13 mouse cellular contexts compared by ENCODE assay signal in genomic region chr3:58729549-58729948, GRCm38 (mm10). TPM values are rescaled to one million over a fixed set of nuclear protein-coding genes. Genes with fewer than 3 reads are reported as not detected.
DNase-seq lines count a peak whose midpoint lies in the region; TF ChIP-seq lines count a peak whose summit lies in the region.
"Had no signal": no experiment of that assay in that cellular context is flagged by ENCODE, and none has a peak within 500 bp of the region (broad histone marks: within the 10 kb centered on the region; RNA-seq: fewer than 3 reads in every experiment).

No protein-coding gene starts in this region.

- peak; percentile 22 for DNase-seq in gastrocnemius, adult 2 months
- no peak for DNase-seq in gastrocnemius, postnatal 14 days
- DNase-seq in 3T3-L1 (ENCODE audit: low read depth, low spot score) (peak; percentile 10), adipocyte (ENCODE audit: low spot score) (peak; percentile 66)
- peak; percentile 53 for DNase-seq in lung, postnatal 36 days
- no peak for DNase-seq in urinary bladder, postnatal 4 days (ENCODE audit: low spot score in 2 of 2)
- DNase-seq in right cerebral cortex, postnatal 10 days (ENCODE audit: low spot score in 2 of 2): no peak
- DNase-seq: cerebellum, adult 8-10 months; heart, postnatal 14 days; layer of hippocampus, postnatal 36 days; right cerebral cortex, postnatal 4 days had no signal

- no peak for TF ChIP-seq CTCF in gastrocnemius, adult 2 months (IDR thresholded peaks at IDR 0.05)

- intact Hi-C loops in gastrocnemius, adult 2 months (cut with DNase I): loop anchor here (5.0 kb wide), 1 partner anchor 72 kb away; no protein-coding TSS in a partner anchor
- intact Hi-C loops in gastrocnemius, postnatal 14 days (cut with DNase I; ENCODE audit: low total_unique reads): loop anchor here (10.0 kb wide), 2 partner anchors 55 to 75 kb away; no protein-coding TSS in a partner anchor

- no peak overlapping the region for H3K27ac ChIP-seq in gastrocnemius, adult 2 months
- H3K27ac ChIP-seq: limb, embryonic 12.5 days; lung, embryonic 15.5 days had no signal

- H3K4me3 ChIP-seq in gastrocnemius, adult 2 months: no peak overlapping the region
- H3K4me3 ChIP-seq: limb, embryonic 12.5 days; lung, embryonic 15.5 days had no signal

RNA-seq across cellular contexts. Expression of gene Siah2, which starts 37.3 kb away (rescaled TPM):
- 10 to 100 TPM in 1 of 2 experiments, 1 to 10 TPM in 1; 8.3 to 11.8 TPM for total RNA-seq in gastrocnemius, adult 2 months (2021)
- total RNA-seq in gastrocnemius, postnatal 14 days (2021): 10 to 100 TPM in 1 of 2 experiments, 1 to 10 TPM in 1; 7.0 to 10.1 TPM

Comparison
In these comparisons a context has a peak if more than half of its experiments do, and no peak if none do; other contexts are left out.
1. DNase-seq: peak in gastrocnemius, adult 2 months (single experiment), 3T3-L1 (single experiment), adipocyte (single experiment) and lung, postnatal 36 days (single experiment); none in gastrocnemius, postnatal 14 days (single experiment), urinary bladder, postnatal 4 days (0 of 2) and right cerebral cortex, postnatal 10 days (0 of 2).